Mouse (Mus musculus) urinary bladder, postnatal 10 days (tissue): Measurements from ENCODE around the gene Gria3.

Experiments
- DNase-seq: peaks from one replicate; pipeline ENCODE4 v3.0.0; 2022; ENCODE audit warnings: low spot score

Gria3 gene

GRCm38 (mm10) chrX:41573079-41573478 is 172.4 kb downstream of the Gria3 start:
- no peak for DNase-seq

GRCm38 (mm10) chrX:41578797-41579196 is 178.1 kb downstream of the Gria3 start:
- DNase-seq = no peak

GRCm38 (mm10) chrX:41587692-41588091 is 187.0 kb downstream of the Gria3 start:
- DNase-seq = no peak

DNA sequence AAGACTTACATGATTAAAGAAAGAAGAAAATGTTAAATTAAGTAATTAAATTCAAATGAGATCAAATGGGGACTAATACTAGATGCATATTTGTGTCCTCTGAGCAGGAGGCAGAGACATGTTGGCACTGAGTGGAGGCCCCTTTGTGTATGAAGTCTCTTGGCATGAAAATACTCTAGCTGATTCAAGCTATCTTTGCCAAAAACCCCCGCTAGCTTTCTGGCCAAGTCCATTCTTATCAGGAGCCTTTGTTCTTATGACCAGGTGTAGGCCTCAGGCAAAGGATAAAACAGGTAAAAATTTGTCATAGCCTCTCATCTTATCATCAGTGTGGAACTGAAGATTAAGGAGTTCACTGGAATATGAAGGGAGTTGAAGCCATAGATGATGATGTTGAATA is 206.5 kb downstream of the Gria3 start:
- no peak for DNase-seq

GRCm38 (mm10) chrX:41614920-41615319 is 214.3 kb downstream of the Gria3 start:
- DNase-seq = no peak

DNA sequence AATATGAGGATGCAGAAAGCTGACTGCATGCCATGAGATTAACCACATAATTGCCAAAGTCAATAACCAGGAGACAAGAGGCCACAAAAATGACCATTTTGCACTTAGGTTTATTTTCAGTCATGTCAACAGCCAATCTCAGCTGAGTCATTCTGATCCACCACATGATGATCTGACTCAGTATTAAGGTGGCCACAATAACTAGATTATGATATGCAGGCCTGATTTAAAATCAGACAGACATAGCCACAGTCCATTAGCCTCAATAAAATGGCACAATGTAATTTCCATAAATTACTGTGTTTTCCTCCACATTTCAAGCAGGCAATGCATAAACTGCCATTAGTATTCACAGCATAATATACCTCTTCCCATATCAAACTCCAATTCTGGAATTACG is 216.3 kb downstream of the Gria3 start:
- no peak for DNase-seq

GRCm38 (mm10) chrX:41618396-41618795 is 217.7 kb downstream of the Gria3 start:
- DNase-seq = no peak

- no peak for DNase-seq
Measured at GRCm38 (mm10) chrX:41633576-41633975, 232.9 kb downstream of the Gria3 start.

DNA sequence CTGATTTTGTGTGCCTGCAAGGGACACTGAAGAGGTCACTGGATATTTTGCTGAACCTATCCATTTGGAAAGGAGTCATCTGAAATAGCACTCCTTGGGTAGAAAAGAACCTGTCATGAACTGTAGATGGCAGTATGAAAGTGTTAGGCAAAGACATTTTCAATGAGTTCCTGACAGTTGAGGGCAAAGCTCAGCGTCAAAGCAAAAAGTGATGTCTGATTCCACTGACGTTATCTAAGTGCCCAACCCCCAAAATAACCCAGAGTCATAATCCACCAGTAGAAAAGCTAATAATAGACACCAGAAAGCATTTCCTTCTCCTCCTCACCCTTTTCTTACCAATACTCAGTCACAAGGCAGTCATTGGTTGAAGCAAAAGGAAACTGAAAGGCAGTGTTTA is 244.3 kb downstream of the Gria3 start:
- DNase-seq = no peak

- no peak for DNase-seq
Measured at GRCm38 (mm10) chrX:41657791-41658190, 257.1 kb downstream of the Gria3 start.

GRCm38 (mm10) chrX:41688869-41689268 is 288.2 kb downstream of the Gria3 start:
- no peak for DNase-seq

GRCm38 (mm10) chrX:41692076-41692475 is 291.4 kb downstream of the Gria3 start:
- no peak for DNase-seq
